In the genomic region with DNA sequence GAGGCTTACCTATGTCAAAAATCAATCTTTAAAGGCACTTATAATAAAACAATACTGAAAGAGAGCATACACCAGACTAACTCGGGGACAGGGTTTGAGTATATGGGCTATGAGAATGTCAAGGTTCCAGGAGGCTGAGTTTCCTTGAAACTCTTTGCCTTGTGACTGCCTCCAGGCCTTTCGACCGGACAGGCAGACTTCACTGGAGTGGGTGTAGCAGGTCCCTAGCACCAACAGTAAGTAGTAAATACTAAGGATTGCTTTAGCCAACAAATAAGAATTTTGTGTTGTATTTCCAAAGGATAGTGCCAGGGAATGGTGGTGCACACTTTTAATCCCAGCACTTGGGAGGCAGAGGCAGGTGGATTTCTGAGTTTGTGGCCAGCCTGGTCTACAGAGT, we compare ENCODE assay signal across 10 mouse cellular contexts. TPM values are rescaled to one million over a fixed set of nuclear protein-coding genes. Genes with fewer than 3 reads are reported as not detected.
A peak's percentile ranks its signal among the peaks of the same experiment; 100 is the strongest.
DNase-seq lines count a peak whose midpoint lies in the region; TF ChIP-seq lines count a peak whose summit lies in the region.
"Not testable (repeated sequence)": the region's sequence is repeated elsewhere in the genome, so short reads cannot be mapped to it uniquely, and the experiment has no call there.
"Had no signal": no experiment of that assay in that cellular context is flagged by ENCODE, and none has a peak within 500 bp of the region (broad histone marks: within the 10 kb centered on the region; RNA-seq: fewer than 3 reads in every experiment).

No protein-coding gene starts in this region.

- H3K9me3 ChIP-seq in ES-Bruce4 (replicated peaks; ENCODE audit: control insufficient read depth, insufficient read depth, low read length, poor library complexity, severe bottlenecking); ES-E14 (ENCODE audit: control insufficient read depth, insufficient read depth, low read depth, low read length): not testable (repeated sequence)

- H3K9ac ChIP-seq in ES-Bruce4 (ENCODE audit: low read depth, poor library complexity, severe bottlenecking) = peak overlapping the region; percentile 12; the same call in 1 of the 2 replicates
- not testable (repeated sequence) for H3K9ac ChIP-seq in ES-E14 (ENCODE audit: insufficient read depth, low read depth, low read length, poor library complexity, severe bottlenecking)

- not testable (repeated sequence) for H3K27me3 ChIP-seq in ES-Bruce4 (ENCODE audit: control insufficient read depth, insufficient read depth, low read length, poor library complexity, severe bottlenecking)

- TF ChIP-seq EP300 in ES-Bruce4 (IDR thresholded peaks at IDR 0.05; ENCODE audit: insufficient read depth, low read depth, low read length) = peak; percentile 83; the same call in 1 of the 2 replicates

- H3K27ac ChIP-seq in ES-Bruce4 (ENCODE audit: insufficient read depth, low read length) (peak overlapping the region; percentile 97), ES-E14 (ENCODE audit: insufficient read depth, low read depth, low read length, poor library complexity, severe bottlenecking) (peak overlapping the region; percentile 96)

- in situ Hi-C loops in ES-E14 (cut with MboI; ENCODE audit: low sequenced_read_pairs in 2 of 2, unreplicated experiment in 2 of 2) = not testable (repeated sequence)

- not testable (repeated sequence) for TF ChIP-seq CTCF in ES-Bruce4 (IDR thresholded peaks at IDR 0.05; ENCODE audit: low read depth, low read length)

- H3K36me3 ChIP-seq in ES-Bruce4 (ENCODE audit: control insufficient read depth, insufficient read depth, low read length, poor library complexity, severe bottlenecking); ES-E14 (ENCODE audit: control insufficient read depth, insufficient read depth, low read length, poor library complexity, severe bottlenecking): not testable (repeated sequence)

- H3K4me3 ChIP-seq in ES-Bruce4 (ENCODE audit: low read depth, low read length) = peak overlapping the region; percentile 66; the same call in 1 of the 2 replicates
- not testable (repeated sequence) for H3K4me3 ChIP-seq in ES-E14 (ENCODE audit: insufficient read depth in 1 of 2, low read depth in 1 of 2, low read length in 2 of 2, poor library complexity in 1 of 2, severe bottlenecking in 1 of 2)

- not testable (repeated sequence) for TF ChIP-seq POLR2A in ES-Bruce4 (IDR thresholded peaks at IDR 0.05; ENCODE audit: insufficient read depth, low read length)

- DNase-seq in ES-E14 (ENCODE audit: low read depth, low spot score) = not testable (repeated sequence)
- DNase-seq in R1 (ENCODE audit: low read depth, low spot score) = peak; percentile 54
- peak; percentile 20 for DNase-seq in WW6 (ENCODE audit: low read depth, low spot score)
- DNase-seq in ZHBTc4 (ENCODE audit: low read depth, low spot score) = peak; percentile 31

- H3K4me1 ChIP-seq in ES-Bruce4 (ENCODE audit: control insufficient read depth, insufficient read depth, low read length); ES-E14 (ENCODE audit: control insufficient read depth in 2 of 2, insufficient read depth in 2 of 2, low read length in 2 of 2, poor library complexity in 1 of 2): not testable (repeated sequence)

RNA-seq across cellular contexts. Expression of gene Zfp273, which starts 14.4 kb away (rescaled TPM):
- 4.8 and 5.5 TPM in 2 replicates for polyA plus RNA-seq in ES-Bruce4 (2011; ENCODE audit: insufficient read depth, insufficient read length, low read depth, missing spikeins)
- 3.2 and 3.3 TPM in 2 replicates for total RNA-seq in ES-E14 (2012; rRNA removed)
- polyA plus RNA-seq: adrenal gland, adult 2 months had no signal

RNA-seq across cellular contexts. Expression of gene Zfp493, which starts 19.7 kb away (rescaled TPM):
- polyA plus RNA-seq in ES-Bruce4 (2011; ENCODE audit: insufficient read depth, insufficient read length, low read depth, missing spikeins) = 15.5 and 16.6 TPM in 2 replicates
- total RNA-seq in ES-E14 (2012; rRNA removed) = 6.1 and 6.4 TPM in 2 replicates
- total RNA-seq: CH12.LX, MEL had no signal

RNA-seq across cellular contexts. Expression of gene Gm10037, which starts 31.8 kb away (rescaled TPM):
- polyA plus RNA-seq in ES-Bruce4 (2011; ENCODE audit: insufficient read depth, insufficient read length, low read depth, missing spikeins) = 5.4 and 8.5 TPM in 2 replicates
- total RNA-seq in ES-E14 (2012; rRNA removed) = 2.4 and 5.3 TPM in 2 replicates
- total RNA-seq: CH12.LX, G1E, MEL had no signal
- polyA plus RNA-seq: adrenal gland, adult 2 months; C2C12; G1E had no signal

RNA-seq across cellular contexts. Expression of gene Zfp85, which starts 44.1 kb away (rescaled TPM):
- 4.4 and 5.5 TPM in 2 replicates for polyA plus RNA-seq in ES-Bruce4 (2011; ENCODE audit: insufficient read depth, insufficient read length, low read depth, missing spikeins)
- total RNA-seq in ES-E14 (2012; rRNA removed) = 1.7 and 2.7 TPM in 2 replicates
- polyA plus RNA-seq: adrenal gland, adult 2 months had no signal
